Mouse (Mus musculus) retina, postnatal 1 day (tissue): ENCODE measurements around the gene March8.

Source experiments
- DNase-seq: peaks from one replicate; pipeline ENCODE4 v3.0.0-alpha.2; 2012

Gene March8

DNA sequence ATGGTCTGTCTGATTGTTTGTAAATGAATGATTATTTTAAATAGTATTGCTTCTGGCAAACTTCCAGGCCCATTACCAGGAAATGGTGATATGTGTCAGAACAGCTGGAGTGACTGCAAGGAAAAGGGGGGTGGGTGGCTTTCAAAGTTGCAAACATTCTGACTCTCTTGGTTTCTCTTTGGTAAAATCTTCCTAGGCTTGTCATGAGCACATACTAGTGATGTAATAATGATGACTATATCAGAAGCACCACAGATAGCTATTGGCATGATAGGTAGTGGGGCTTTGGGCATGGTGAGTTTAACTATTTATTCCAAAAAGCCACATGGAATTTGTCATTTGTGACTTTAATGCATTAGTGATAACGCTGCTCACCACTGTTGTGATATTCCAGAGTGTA is 36.3 kb downstream of the March8 start:
- DNase-seq: no peak

DNA sequence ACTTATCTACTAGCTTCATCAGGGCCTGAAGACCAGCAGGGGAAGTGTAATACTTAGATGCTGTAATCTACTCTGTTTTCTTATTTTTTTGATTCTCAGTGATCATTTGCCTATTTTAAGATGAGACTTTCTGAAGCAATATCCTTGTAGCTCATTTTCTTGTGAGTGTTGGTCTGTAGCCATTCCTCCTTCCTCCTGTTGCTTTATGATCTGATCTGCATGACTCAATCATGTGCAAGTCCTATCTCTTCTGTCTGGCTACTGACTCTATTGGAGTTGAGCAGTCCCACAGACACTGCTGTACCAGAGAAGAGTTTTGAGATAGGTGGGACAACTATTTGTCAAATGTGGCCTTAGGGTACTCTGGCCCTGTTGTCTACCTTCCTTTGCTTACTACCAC is 36.8 kb downstream of the March8 start:
- no peak for DNase-seq

DNA sequence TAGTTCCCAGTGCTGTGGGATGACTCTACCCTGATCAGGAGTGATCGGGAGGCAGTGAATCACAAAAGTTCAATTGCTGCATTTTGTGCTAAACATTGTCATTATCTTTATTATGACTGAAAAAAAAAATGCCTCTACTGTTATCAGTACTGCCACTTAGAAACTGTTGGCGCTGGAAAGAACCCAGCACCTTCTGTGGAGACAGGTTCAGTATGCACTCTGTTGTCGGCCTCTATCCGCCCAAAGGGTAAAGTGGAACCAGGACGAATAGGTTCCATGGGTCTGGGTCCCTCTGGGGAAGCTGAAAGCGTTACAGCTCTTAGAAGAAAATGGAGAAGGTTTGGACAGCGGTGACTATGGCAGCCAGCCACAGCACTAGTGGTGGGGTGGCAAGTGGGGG is 41.1 kb downstream of the March8 start:
- DNase-seq: no peak

DNA sequence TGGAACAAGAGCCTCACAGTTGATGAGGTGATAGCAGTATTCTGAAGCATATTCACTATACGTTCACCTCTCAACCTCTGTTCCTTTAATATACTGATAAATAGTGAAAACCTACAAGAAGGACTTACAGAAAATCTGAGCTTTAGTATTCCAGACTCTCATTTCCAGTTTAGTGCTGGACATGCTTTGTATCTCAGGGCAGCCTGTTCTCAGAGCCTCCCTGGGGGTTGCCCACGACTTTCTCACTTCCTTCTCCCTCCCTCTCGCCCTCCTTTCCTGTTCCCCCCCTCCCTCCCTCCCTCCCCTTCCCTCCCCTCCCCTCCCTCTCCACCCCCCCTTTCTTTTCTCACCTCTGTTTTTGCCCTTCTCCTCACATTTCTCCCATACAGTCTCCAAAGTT is 42.3 kb downstream of the March8 start:
- no peak for DNase-seq

DNA sequence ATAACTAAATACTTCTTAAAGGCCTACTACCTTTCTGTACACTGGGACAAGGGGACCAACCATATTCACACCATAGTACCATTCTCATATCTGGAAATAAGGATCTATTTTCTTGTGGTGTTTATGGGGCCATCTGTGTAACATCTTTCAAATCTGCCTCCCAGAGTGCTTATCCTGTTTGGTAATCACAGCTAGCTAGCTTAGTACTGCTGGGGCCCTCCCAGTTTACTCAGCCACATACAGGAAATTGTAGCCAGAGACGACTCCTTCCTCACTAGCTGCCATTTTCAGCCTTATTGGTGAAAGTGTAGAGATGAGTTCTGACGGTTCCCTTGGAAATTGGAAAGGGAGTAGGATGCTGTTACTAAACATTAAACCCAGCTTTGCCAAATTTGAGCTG is 43.8 kb downstream of the March8 start:
- DNase-seq: no peak

DNA sequence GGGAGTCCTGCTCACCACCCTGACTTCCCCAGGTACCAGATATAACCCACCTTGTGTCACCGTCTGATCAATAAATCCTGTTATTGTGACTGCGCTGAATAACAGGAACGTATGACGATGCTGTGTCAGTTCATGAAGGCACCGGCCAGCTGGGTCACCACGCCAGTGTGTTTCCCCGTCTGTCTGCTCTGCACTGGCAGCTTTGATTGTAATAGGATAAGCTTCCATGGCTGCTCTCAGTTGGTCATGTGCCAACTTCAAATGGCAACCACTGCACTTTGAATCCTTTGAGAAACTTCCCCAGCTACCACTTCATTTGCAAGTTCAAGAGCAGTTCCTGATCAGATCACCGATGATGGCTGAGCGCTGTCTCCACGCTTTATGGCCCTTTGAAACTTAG is 45.8 kb downstream of the March8 start:
- DNase-seq: peak; percentile 49

DNA sequence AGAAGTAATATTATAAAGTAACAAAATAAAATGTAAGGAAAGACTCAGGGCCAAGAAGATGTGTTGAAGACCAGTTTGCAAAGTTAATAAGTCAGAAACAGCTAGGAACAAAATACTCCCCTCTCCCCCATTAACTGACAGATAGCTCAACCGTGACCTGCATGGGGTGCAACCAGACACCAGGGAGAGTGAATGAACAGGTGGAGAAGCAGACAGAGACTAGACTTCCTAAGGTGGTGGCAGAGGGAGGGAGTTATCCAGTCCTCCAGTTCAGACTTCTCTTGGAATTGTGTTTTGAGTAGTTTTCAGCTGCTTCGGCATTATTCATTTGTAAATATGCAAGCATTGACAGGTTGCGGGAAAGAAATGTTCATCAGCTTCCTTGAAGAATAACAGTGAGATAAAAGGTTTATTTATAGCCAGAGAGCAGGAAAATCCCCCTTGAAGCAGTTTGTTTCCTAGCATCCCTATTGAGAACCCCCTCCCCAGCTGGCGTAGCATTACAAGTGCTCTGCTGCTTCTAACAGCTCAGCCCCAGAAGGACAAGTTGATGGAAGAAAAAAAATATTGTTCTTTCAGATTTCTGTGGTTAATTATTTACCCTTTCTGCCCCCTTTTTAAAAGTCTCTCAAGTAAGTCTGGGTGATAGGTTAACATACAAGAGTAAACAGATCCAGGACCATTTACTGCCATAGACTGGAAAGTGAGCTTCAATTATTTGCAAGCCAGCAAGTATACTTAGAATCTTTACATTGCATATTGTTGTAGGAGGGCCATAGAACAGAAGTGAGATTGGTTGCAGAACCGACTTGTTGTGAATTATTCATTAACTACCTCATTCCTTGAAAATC is 47.6 kb downstream of the March8 start:
- no peak for DNase-seq

DNA sequence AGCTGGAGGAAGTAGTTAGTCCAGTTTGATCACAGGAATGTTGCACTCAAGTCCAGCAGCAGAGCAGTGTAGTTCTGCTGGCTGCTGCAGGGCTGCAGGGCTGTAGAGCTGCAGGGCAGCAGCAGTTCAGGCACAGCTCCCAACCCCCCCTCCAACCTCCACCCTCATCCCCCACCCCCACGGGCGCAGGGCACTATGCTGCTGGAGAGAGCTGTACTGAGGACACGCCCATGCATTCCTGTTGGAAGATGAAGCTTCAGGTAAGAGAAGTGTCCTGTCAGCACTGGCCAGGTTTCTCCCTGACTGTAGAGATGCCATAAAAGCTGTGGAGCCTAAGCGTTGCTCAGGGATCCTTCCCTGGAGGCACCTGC is 48.2 kb downstream of the March8 start:
- peak; percentile 64 for DNase-seq

DNA sequence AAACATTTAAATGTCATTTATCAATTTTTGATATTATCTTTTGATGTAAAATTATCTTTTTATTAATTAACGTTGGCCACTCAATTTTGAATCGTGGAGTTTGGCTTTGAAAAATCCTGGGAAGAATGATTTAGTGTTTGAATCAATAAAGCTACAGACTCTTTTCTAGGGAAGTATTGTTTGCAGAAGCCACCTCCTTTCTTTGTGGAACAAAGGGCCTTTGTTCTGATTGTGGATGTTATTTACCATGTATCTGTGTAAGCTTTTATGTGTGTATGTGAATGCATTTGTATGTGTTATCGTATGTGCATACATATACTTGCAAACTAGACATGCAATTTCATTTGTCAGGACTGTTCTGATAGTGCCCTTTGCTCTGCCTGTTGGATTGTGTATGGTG is 48.7 kb downstream of the March8 start:
- DNase-seq: peak; percentile 68

DNA sequence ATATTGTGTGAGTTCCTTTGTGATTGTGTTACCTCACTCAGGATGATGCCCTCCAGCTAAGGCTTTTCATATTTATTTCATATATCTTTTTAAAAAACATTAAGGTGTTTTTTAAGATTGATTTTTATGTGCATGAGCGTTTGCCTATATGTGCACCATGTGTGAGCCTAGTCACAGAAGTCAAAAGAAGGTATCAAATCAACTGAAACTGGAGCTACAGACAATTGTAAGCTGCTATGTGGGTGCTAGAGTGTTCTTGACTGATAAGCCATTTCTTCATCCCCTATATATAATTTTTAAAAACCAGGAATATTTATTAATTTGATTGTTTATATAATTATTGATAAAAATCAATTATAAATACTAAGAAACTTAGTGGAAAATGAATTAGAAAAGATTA is 50.2 kb downstream of the March8 start:
- DNase-seq: no peak

DNA sequence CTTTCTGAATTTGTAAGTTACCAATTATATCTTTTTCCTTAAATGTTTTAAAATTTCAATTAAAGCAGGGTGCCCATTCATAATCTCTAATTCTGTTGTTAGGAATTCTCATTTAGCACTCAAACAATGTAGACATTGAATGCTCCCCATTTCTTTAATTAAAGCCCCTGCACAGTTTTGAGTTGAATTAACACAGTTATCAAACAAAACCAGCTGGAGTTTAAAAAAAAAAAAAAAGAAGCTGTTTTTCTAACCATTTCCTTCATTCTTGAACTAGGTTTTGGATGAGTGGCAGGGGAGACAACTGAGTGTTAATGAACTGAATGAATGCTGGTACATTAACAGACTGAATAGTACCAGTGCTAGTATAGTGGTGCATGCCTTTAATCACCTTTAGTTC is 51.7 kb downstream of the March8 start:
- no peak for DNase-seq

DNA sequence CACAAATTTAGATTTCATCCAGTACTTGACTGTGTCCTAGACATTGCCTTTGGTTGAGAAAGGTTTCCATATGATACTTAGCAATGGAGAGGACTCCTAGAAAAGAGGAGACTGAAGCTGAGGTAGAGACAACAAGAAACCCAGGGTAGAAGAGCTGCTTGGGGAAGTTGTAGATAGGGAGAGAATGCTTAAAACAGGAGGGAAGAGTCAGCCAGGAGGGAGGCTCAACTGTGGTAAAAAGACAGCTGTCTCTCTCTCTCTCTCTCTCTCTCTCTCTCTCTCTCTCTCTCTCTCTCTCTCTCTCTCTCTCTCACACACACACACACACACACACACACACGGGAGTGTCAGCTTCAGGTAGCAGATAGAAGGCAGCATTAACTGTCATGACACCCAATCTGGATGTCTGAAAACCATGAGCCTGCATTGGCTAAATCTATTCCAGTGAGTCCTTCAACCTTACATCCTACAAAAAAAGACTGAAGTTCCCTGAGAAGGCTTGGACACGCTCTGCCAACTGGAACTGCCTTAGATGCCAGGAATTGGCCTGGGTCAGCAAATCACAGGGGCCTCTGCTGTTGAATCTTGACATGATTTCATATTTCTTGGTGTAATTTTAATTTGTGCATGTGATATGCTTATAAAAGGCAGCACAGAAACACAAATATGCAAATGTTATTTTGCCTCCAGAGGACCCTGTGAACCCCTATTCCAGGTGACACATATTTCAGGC is 57.3 kb downstream of the March8 start:
- DNase-seq: no peak

DNA sequence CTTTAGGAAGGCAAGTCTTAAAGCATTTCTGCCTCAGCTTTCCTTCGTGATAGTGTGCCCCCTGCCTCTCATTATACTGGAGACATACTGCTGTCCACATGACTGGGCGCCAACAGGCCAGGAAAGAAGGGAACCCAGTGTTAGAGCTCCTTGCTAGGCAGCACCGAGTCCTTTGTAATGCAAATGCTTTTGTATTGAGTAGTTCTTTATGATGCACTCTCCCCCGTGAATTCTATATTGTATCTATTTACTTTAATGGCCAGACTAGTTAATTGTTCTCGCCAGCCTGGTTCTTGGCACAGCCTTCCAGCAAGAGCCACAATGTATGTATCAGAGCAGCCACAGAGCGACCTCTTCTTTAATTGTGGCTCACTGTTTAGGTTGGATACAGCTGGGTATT is 59.8 kb downstream of the March8 start:
- peak; percentile 85 for DNase-seq

DNA sequence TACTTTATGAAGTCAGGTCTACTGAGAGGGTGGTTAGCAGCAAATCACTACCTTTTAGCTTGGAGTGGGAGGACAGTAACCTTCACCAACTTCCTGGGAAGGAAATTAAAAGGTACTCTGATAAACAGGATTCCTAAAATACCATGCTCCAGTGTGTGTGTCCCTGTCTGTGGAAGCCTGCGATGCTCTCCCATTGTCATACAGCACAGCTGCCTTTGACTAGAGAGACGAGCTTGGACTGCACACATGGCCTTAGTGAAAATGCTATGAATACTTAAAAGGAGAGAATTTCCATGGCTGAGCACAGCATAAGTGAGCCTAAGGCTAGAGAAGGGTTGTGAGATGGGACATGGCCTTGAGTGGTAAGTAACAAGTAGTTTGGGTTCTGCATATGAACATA is 60.3 kb downstream of the March8 start:
- peak; percentile 28 for DNase-seq

DNA sequence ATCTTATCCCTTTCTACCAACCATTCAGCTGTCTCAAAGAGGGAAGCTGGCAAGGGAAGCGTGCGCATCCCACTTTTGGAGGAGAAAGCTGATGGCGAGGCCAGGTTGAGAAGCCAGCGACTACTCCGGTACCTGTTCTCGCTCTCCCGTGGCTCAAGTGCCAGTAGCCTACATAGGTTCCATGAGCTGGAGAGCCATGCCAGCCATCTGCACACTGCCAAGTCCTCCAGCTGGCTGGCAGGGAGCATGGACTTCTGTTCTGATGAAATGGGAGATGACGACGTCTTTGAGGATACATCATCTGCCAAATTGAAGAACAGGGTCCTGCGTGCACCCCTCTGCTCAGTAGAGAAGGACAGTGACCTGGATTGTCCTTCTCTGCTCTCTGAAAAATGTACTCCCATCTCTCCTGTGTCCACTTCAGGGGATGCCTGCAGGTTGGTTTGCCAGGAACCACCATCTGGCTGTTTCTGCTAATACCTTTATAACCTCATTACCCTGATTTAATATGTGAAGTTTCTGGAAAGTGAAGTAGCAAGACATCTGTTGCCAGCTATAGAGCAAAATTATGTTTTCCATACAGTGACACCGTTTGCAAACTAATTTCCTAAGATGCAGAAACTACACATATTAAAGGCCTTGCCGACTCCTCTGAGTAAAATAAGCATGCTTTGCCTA is 64.1 kb downstream of the March8 start:
- no peak for DNase-seq

DNA sequence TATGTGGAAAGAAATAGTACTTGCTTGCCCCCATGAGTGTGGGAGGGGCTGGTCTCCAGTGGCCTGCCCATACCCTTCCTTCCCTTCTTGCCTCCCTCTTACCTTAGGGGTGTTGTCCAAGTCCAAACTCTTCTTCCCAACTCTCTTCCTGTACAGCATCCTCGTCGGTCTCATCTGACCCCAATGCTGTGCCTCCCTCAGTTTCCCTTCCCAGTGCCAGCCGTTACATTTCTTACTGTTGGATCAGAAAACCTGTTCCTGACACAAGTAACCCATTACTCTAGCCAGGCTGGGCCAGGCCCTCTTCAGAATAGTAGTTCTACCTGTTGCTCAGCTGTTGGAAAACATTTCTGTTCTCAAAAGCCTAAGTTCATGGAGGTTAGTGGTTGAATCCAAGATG is 64.6 kb downstream of the March8 start:
- DNase-seq: no peak

DNA sequence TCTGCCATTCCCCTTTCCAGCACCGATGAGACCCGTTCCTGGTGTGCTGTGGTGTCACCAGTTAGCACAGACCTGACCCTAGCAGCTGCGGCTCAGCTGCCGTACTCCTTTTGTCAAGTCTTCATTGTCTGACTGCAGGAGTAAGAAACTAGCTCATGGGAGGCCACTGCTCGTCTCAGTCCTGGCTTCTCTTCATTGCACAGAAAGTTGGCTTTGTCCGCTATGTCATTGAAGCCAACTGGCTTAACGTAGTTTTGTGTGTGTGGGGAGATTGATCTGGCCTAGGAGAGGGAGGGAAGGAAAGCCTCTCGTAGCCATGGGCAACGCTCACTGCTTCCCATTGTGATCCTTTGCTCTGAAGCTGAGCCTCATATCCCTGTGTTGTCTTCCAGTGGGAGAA is 67.4 kb downstream of the March8 start:
- DNase-seq: peak; percentile 23

DNA sequence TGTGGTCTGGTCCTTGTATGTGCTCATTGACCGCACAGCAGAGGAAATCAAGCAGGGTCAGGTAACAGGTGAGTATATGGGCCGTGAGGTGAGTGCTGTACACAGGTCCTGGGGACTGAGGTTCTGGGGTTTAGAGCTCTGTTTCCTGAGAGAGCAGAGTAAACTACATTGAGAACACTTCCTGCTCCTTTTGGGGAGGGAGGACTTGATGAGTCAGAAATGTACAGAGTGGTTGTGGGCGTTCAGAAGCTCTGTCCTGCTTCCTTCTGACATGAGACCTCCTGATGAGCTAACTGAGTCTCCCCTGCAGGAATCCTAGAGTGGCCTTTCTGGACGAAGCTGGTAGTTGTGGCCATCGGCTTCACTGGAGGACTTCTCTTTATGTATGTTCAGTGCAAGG is 67.9 kb downstream of the March8 start:
- DNase-seq: no peak

DNA sequence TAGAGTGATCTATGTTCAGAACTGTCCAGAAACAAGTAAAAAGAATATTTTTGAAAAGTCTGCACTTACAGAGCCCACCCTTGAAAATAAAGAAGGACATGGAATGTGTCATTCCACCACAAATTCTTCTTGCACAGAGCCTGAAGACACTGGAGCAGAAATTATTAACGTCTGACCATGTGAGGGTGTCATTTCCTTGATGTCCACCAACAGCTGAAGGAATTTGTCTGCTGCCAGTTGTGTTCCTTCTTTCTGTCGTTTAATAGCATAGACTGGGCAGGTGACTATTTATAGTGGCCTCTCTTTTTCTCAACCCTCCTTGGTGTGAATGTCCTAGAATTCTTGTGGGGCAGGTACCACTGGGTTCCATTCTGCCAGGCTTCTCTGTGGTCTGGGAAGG is 68.3 kb downstream of the March8 start:
- DNase-seq: no peak

DNA sequence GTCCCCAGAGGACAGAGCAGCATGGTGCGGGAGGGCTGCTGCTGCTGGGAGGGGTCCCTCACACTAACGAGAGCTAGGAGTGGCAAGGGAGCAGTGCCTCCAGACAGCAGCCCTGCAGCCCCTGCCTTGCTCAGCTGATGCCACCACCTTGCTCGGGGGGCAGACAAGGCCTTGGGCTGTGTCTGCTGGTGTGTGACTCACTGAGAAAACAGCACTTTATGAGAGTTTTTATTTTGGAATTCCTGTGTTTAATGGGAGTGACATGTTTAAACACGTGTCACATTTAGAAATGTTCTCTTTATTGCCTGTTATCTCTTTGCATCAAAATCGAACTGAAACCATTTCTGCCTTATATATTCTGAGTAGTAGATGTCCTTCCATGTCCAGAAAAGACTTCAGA is 68.9 kb downstream of the March8 start:
- no peak for DNase-seq

DNA sequence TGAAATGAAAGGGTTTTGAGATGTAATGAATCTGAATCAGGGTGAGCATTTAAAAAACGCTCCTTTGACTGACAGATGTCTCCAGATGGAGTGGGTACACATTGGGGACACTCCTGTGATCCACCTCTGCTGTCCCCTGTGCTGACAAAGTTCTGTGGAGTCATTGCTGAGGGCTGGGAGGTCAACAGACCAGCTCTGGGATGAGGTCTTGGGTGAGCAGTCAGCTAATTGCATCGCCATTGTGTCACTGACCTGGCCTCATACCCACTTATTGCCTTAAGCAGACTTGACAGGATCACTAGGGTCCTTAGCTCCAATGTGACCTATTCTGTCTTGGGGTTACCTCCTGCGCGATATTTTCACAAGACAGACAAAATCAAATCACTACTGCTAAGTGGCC is 69.4 kb downstream of the March8 start:
- DNase-seq: no peak

DNA sequence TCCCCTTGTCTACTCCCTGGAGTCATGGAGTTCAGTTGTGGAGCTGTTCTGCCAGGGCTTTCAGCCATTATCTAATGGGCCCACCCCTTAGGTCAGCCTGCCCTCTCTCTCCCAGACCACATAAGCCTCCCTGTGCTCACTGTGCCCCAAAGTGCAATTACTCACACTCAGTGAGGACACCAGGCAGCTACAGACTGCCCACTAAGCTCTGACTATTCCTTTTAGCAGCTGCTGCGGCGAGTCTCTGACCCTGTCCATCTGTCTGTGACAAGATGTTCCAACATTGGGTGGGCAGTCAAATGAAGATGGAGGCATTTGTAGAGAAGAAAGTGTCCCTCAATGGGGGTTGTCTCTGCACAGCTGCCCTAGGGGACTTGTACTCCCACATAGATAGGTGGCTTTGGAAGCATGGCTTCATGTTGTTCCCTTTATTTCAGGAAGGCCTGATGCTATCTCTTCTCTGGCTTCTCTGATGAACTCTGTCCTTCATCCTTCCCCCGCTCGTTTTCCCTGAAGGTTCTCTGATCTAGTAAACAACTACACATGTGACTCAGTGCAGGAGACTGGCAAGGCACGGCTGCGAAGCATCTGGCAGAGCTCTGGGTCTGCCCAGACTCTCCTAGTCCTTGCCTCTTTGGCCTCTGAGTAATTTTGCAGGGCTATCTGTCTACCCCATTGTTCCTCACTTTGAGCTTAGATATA is 70.3 kb downstream of the March8 start:
- DNase-seq: no peak

DNA sequence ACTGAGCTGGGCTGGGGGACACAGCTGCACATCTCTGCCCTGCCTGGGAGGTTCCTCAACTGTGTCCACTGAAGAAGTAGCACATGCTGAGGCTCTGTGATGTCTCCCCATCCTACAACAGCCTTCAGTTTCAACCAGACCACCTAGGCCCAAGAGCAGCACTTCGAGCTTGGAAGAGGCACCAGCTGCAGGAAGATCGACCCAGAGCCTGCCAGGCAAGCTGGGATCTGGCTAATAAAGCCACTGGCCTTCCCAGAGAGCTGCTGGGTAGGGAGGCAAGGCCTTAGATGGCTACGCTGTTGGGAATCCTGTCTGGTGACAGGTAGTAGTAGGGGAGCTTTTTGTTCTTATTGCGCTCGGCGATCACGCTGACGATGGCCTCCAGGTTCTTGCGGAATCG is 72.6 kb downstream of the March8 start:
- no peak for DNase-seq
